Mouse (Mus musculus) midbrain, embryonic 11.5 days (tissue): ENCODE measurements around the gene Mid1. TPM values are rescaled to one million over a fixed set of nuclear protein-coding genes. Genes with fewer than 3 reads are reported as not detected.
A peak's percentile ranks its signal among the peaks of the same experiment; 100 is the strongest.

Experiments used
- ATAC-seq: fragments of 200-750 bp; cut with Nextera tagmentation; 2 replicates; pipeline ENCODE4 v1.8.0; 2017; ENCODE audit warnings: moderate TSS enrichment, moderate library complexity; ENCODE audit not compliant: low FRiP score
- DNase-seq: peaks from one replicate; pipeline ENCODE4 v3.0.0; 2015; ENCODE audit warnings: low spot score; ENCODE audit errors: missing footprints
- H3K27ac ChIP-seq: fragments of 300-500 bp; sonication (generic); 2 replicates; pipeline ENCODE4 v1.5.1; 2014; ENCODE audit warnings: low read depth, low read length
- H3K27me3 ChIP-seq: fragments of 300-500 bp; sonication (generic); 2 replicates; pipeline ENCODE4 v1.6.1; 2014; ENCODE audit warnings: mild to moderate bottlenecking, low read length, moderate library complexity, mixed read lengths; ENCODE audit not compliant: control insufficient read depth, insufficient read depth
- H3K36me3 ChIP-seq: fragments of 300-500 bp; sonication (generic); 2 replicates; pipeline ENCODE4 v1.6.1; 2014; ENCODE audit warnings: mild to moderate bottlenecking, low read length, moderate library complexity, mixed read lengths; ENCODE audit not compliant: control insufficient read depth, insufficient read depth
- H3K4me1 ChIP-seq: fragments of 300-500 bp; sonication (generic); 2 replicates; pipeline ENCODE4 v1.6.1; 2014; ENCODE audit warnings: low read length; ENCODE audit not compliant: control insufficient read depth, insufficient read depth
- H3K4me2 ChIP-seq: fragments of 300-500 bp; sonication (generic); 2 replicates; pipeline ENCODE4 v1.6.1; 2014; ENCODE audit warnings: mild to moderate bottlenecking, moderate library complexity
- H3K4me3 ChIP-seq: fragments of 300-500 bp; sonication (generic); 2 replicates; pipeline ENCODE4 v1.5.1; 2014; ENCODE audit warnings: low read depth, low read length
- H3K9ac ChIP-seq: fragments of 300-500 bp; sonication (generic); 2 replicates; pipeline ENCODE4 v1.6.1; 2014; ENCODE audit warnings: low read length
- H3K9me3 ChIP-seq: fragments of 300-500 bp; sonication (generic); 2 replicates; pipeline ENCODE4 v1.6.1; 2016; ENCODE audit warnings: low read length; ENCODE audit not compliant: control insufficient read depth
- WGBS: fragments of 180-500 bp; shearing (Covaris S2); extraction: QIAGEN DNeasy Blood & Tissue Kit; methylation state at CpG from one replicate; pipeline ENCODE4 v1.1.7; 2014; 5-methylcytosine and 5-hydroxymethylcytosine counted together
- polyA plus RNA-seq: library from polyadenylated mRNA; unstranded; fragments of >200 nt; fragmentation: Nextera tagmentation; extraction: Ambion mirVana; gene quantifications from 2 replicates; pipeline ENCODE4 v1.2.1, GENCODE M21; 2014

Mid1 gene
- polyA plus RNA-seq, 1 experiment from 2014 or later = 31.5 TPM

GRCm38 (mm10) chrX:169830052-169830451, 145.1 kb downstream of the Mid1 start:
- Histone ChIP-seq H3K36me3 (no peaks in the 10 kb centered on the region), H3K9me3 (no peaks in the 10 kb centered on the region), H3K27me3 (no peaks in the 10 kb centered on the region; the same call in 1 of the 2 replicates), H3K4me3 (no peak overlapping the region), H3K27ac (no peak overlapping the region), H3K4me2 (peak overlapping the region; percentile 26; the same call in 1 of the 2 replicates), H3K9ac (no peak overlapping the region), H3K4me1 (peaks cover 4% of the 10 kb centered on the region; the same call in 1 of the 2 replicates)
- WGBS = 18% methylated on average over 4 of the region's 4 CpGs
- ATAC-seq (peak; percentile 58; the same call in 1 of the 2 replicates), DNase-seq (no peak)

- no peak overlapping the region for H3K4me3 ChIP-seq
- H3K4me2 ChIP-seq = no peak overlapping the region
- H3K9me3 ChIP-seq = no peaks in the 10 kb centered on the region
- DNase-seq = no peak
- no peaks in the 10 kb centered on the region for H3K36me3 ChIP-seq
- WGBS = 37% methylated on average over 5 of the region's 5 CpGs
- peak; percentile 87 for ATAC-seq
- no peaks in the 10 kb centered on the region for H3K4me1 ChIP-seq
- H3K9ac ChIP-seq = no peak overlapping the region
- H3K27ac ChIP-seq = peak overlapping the region; percentile 63; the same call in 1 of the 2 replicates
- no peaks in the 10 kb centered on the region for H3K27me3 ChIP-seq
These were observed 153.1 kb downstream of the Mid1 start for GRCm38 (mm10) chrX:169837947-169838649.

DNA sequence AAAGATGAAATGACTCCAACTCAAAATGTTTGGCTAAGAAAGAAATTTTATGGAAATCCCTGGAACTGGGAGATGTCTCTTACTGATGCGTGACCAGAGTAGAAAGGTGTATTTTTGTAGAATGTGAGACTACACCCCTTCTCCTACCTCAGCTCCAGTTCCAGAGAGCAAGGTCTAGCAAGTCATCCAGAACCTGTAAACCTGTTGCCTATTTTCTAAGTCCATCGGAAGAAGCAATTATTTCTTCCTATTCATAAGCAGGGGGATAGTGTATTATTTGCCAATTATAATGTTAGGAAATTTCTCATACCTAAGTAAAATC, 153.6 kb downstream of the Mid1 start:
- DNase-seq (no peak), ATAC-seq (peak; percentile 42; the same call in 1 of the 2 replicates)
- WGBS = 89% methylated on average over 2 of the region's 2 CpGs
- no peaks in the 10 kb centered on the region for H3K27me3 ChIP-seq
- H3K9me3 ChIP-seq = no peaks in the 10 kb centered on the region
- no peaks in the 10 kb centered on the region for H3K4me1 ChIP-seq
- H3K27ac ChIP-seq = no peak overlapping the region; the same call in 1 of the 2 replicates
- H3K36me3 ChIP-seq = no peaks in the 10 kb centered on the region
- no peak overlapping the region for H3K4me2 ChIP-seq
- no peak overlapping the region for H3K4me3 ChIP-seq
- no peak overlapping the region for H3K9ac ChIP-seq

DNA sequence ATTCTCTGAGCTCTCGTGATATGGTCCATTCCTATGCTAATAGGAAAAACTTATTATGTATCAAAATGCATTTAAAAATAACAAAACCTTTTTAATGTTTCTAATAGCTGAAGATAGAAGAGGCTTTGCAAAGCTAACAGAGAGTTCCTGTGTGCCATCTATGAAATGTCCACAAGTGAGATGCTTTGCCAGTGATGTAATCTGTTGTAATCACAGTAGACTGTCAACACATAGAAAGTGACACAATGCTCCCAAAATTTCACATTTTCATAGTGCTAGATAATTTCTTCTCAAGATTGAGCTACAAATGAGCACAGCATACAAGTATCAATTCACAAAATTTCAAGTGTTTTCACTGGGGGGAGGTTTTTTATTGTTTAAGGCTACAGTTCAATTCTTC, 158.3 kb downstream of the Mid1 start:
- WGBS = 39% methylated on average over 1 of the region's 1 CpGs
- no peaks in the 10 kb centered on the region for H3K9me3 ChIP-seq
- no peak overlapping the region for H3K4me3 ChIP-seq
- H3K27me3 ChIP-seq = peaks cover 3% of the 10 kb centered on the region; the same call in 1 of the 2 replicates
- no peak for ATAC-seq
- no peak overlapping the region for H3K9ac ChIP-seq
- no peaks in the 10 kb centered on the region for H3K36me3 ChIP-seq
- DNase-seq = no peak
- H3K4me2 ChIP-seq = peak overlapping the region; percentile 0; the same call in 1 of the 2 replicates
- peaks cover 7% of the 10 kb centered on the region for H3K4me1 ChIP-seq
- no peak overlapping the region; the same call in 1 of the 2 replicates for H3K27ac ChIP-seq

DNA sequence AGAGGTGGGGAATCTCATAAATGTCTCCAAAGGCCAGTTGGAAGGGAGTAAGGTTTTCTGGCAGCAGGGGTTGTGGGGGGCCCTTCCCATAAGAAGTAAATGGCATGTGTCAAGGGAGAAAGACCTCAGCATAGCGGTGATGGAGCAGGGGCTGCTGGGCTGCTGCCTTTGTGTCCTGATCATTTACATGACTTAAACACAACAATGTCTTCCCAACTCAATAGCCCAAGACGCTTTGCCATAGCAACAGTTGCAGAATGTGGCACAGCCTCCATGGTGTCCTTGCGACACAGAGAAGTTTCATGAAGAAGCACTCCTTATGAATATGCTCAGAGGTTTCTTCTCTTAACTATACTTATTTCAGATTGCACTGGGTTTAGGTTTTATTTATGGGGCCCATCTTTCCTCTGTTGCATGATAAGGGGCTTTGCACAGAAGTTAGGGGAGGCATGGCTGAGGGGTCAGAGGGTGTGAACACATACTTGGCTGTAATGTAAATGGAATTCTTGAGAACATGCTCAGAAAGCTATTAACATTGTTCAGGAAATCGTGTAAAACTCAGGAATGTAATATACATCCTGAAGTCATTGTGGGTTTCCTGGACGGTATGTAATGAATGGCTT, 159.3 kb downstream of the Mid1 start:
- DNase-seq = peak; percentile 93
- H3K36me3 ChIP-seq = no peaks in the 10 kb centered on the region
- H3K9ac ChIP-seq = no peak overlapping the region
- peak; percentile 94 for ATAC-seq
- H3K4me1 ChIP-seq = peaks cover 7% of the 10 kb centered on the region
- H3K9me3 ChIP-seq = no peaks in the 10 kb centered on the region
- peak overlapping the region; percentile 28; the same call in 1 of the 2 replicates for H3K4me2 ChIP-seq
- H3K27ac ChIP-seq = peak overlapping the region; percentile 22
- H3K4me3 ChIP-seq = no peak overlapping the region
- 12% methylated on average over 5 of the region's 5 CpGs for WGBS
- H3K27me3 ChIP-seq = peaks cover 3% of the 10 kb centered on the region; the same call in 1 of the 2 replicates

DNA sequence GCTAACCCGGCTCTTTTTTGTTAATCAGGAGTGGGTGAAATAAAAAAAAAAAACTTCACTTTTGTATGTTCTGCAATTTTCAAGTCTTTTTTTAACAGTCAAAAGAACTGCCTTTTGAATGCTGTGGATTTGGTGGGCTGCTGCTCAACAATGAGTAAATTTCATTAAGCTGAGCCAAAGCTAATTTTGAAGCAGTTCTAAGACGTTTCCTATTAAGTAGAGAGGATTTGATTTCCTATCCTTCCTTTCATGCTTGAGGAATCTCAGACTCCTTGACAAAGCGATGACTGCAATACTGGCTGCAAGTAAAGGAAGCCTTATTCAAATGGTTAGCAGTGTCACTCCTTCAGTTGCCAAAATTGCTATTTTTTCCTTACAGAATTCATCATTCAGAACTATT, 161.2 kb downstream of the Mid1 start:
- Histone ChIP-seq H3K4me2 (no peak overlapping the region), H3K9ac (no peak overlapping the region), H3K36me3 (no peaks in the 10 kb centered on the region), H3K27ac (peak overlapping the region; percentile 20; the same call in 1 of the 2 replicates), H3K27me3 (peaks cover 3% of the 10 kb centered on the region), H3K4me1 (peaks cover 7% of the 10 kb centered on the region), H3K9me3 (no peaks in the 10 kb centered on the region), H3K4me3 (no peak overlapping the region)
- WGBS = 25% methylated on average over 3 of the region's 3 CpGs
- DNase-seq (peak; percentile 88), ATAC-seq (no peak)

DNA sequence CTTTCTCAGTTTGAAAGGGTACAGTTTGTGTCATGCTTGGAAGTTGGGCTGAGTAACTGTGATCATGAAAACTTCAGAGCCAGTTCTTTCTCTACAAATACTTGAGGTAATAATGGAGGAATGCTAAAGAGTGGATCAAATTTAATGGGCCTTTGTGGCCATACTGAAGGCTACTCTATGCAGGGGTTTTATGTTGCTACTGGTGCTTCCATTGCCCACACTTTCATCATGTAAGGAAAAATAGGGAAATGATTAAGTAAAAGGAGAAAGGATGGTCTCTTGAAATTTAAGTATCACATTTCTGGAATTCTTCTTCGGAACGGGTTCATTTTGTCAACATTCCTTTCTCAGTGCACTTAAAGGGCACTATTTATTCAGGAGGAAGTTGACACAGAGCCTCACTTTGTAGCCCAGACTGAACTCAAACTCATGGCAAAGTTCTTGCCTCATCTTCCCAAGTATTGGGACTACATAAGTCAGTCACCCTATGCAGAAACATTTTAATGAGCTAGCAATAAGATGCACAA, 176.3 kb downstream of the Mid1 start:
- Histone ChIP-seq H3K27me3 (peaks cover 3% of the 10 kb centered on the region), H3K27ac (no peak overlapping the region), H3K4me2 (no peak overlapping the region), H3K4me1 (no peaks in the 10 kb centered on the region), H3K9me3 (no peaks in the 10 kb centered on the region), H3K36me3 (no peaks in the 10 kb centered on the region), H3K4me3 (no peak overlapping the region), H3K9ac (no peak overlapping the region)
- 78% methylated on average over 2 of the region's 2 CpGs for WGBS
- no peak for ATAC-seq
- no peak for DNase-seq

DNA sequence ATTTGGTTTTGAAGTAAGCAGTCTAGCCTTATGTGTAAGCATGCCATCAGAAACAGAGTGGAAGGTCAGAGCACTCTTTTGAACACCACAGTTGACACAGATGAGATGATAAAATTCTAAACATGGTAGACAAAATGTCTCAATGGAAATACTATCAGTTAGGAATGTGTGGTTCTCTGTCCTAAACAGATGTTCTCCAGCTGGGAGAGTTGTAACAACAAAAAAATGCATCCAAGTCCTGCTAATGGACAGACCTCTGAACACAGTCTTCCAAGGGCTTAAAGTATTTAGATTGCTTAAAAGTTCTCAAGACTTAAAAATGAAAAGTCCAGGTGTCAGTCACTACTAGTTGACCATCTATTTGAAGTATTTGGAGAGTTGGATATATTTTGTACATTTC, 177.4 kb downstream of the Mid1 start:
- no peaks in the 10 kb centered on the region for H3K4me1 ChIP-seq
- peaks cover 3% of the 10 kb centered on the region for H3K27me3 ChIP-seq
- no peaks in the 10 kb centered on the region for H3K36me3 ChIP-seq
- no peaks in the 10 kb centered on the region for H3K9me3 ChIP-seq
- H3K9ac ChIP-seq = no peak overlapping the region
- no peak overlapping the region for H3K27ac ChIP-seq
- no peak overlapping the region for H3K4me3 ChIP-seq
- DNase-seq (no peak), ATAC-seq (no peak)
- H3K4me2 ChIP-seq = no peak overlapping the region

DNA sequence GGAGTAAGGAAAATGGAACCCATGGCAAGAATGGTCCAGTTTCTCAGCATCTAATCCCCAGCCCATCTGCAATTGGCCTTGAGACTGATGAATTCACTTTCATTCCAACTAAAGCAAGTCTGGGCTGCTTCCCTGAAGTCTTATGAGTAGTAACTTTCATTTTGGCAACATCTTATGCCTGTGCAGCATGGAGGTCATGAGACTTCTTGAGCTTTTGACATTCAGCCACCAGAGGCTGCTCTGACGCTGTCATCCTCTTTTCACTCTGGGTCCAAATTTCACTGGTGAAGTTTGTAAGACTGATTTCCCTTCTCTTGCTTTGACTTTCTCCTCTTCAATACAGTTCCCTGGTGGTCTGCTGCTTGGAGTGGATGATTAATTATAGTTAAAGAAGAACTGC, 177.8 kb downstream of the Mid1 start:
- H3K4me2 ChIP-seq = no peak overlapping the region
- no peak overlapping the region for H3K9ac ChIP-seq
- ATAC-seq (no peak), DNase-seq (no peak)
- H3K4me3 ChIP-seq = no peak overlapping the region
- H3K9me3 ChIP-seq = no peaks in the 10 kb centered on the region
- no peak overlapping the region for H3K27ac ChIP-seq
- H3K27me3 ChIP-seq = peaks cover 3% of the 10 kb centered on the region
- WGBS = 45% methylated on average over 1 of the region's 1 CpGs
- H3K36me3 ChIP-seq = no peaks in the 10 kb centered on the region
- no peaks in the 10 kb centered on the region for H3K4me1 ChIP-seq
